Mouse (Mus musculus) urinary bladder, adult 2 months (tissue): ENCODE results near the gene Skil. TPM values are rescaled to one million over a fixed set of nuclear protein-coding genes. Genes with fewer than 3 reads are reported as not detected.

Experiments
- polyA plus RNA-seq: library from polyadenylated mRNA; depleted of rRNA; stranded (reverse); fragments of >200 nt; gene quantifications from 2 replicates; pipeline ENCODE4 v1.2.3, GENCODE M21; 2012; rRNA removed

Gene Skil
- polyA plus RNA-seq, 1 experiment = 15.0 TPM

Other genes starting within 250 kb of the Skil start
- gene Gpr160, start 239.1 kb upstream of the Skil start, polyA plus RNA-seq = 9.6 and 13.8 TPM in 2 replicates
- 20.9 and 25.0 TPM in 2 replicates for gene Phc3, start 125.6 kb upstream of the Skil start, polyA plus RNA-seq
- gene Prkci, start 99.3 kb upstream of the Skil start, polyA plus RNA-seq = 59.5 and 76.8 TPM in 2 replicates
- 0.91 and 1.5 TPM in 2 replicates for gene Cldn11, start 54.9 kb downstream of the Skil start, polyA plus RNA-seq
- 0.04 and 0.10 TPM in 2 replicates for gene Slc7a14, start 215.3 kb downstream of the Skil start, polyA plus RNA-seq